Mouse (Mus musculus): Measurements from ENCODE around the gene Hmcn1. TPM values are rescaled to one million over a fixed set of nuclear protein-coding genes. Genes with fewer than 3 reads are reported as not detected.
A peak's percentile ranks its signal among the peaks of the same experiment; 100 is the strongest.

Hmcn1 gene
- total RNA-seq, 4 experiments from 2014 or later = 6.5 to 8.5 (median 6.9) TPM

- no peak for DNase-seq (ENCODE audit: low spot score in 2 of 2)
Measured at GRCm38 (mm10) chr1:150878421-150878820, 114.8 kb downstream of the Hmcn1 start.

- DNase-seq (ENCODE audit: low spot score in 2 of 2) = no peak
Measured at GRCm38 (mm10) chr1:150877920-150878319, 115.3 kb downstream of the Hmcn1 start.

- DNase-seq (ENCODE audit: low spot score in 2 of 2) = no peak
Measured at GRCm38 (mm10) chr1:150874025-150874424, 119.2 kb downstream of the Hmcn1 start.

GRCm38 (mm10) chr1:150873231-150873630, 120.0 kb downstream of the Hmcn1 start:
- peak; percentile 20 to 47 for DNase-seq (ENCODE audit: low spot score in 2 of 2)

- no peak for DNase-seq (ENCODE audit: low spot score in 2 of 2)
Measured at GRCm38 (mm10) chr1:150872105-150872504, 121.1 kb downstream of the Hmcn1 start.

- no peak for DNase-seq (ENCODE audit: low spot score in 2 of 2)
Measured at GRCm38 (mm10) chr1:150869189-150869588, 124.0 kb downstream of the Hmcn1 start.

- no peak for DNase-seq (ENCODE audit: low spot score in 2 of 2)
Measured at GRCm38 (mm10) chr1:150866615-150867014, 126.6 kb downstream of the Hmcn1 start.

GRCm38 (mm10) chr1:150857779-150858178, 135.5 kb downstream of the Hmcn1 start:
- no peak for DNase-seq (ENCODE audit: low spot score in 2 of 2)

- DNase-seq (ENCODE audit: low spot score in 2 of 2) = no peak
Measured at GRCm38 (mm10) chr1:150833448-150833847, 159.8 kb downstream of the Hmcn1 start.

- no peak for DNase-seq (ENCODE audit: low spot score in 2 of 2)
Measured at GRCm38 (mm10) chr1:150829851-150830250, 163.4 kb downstream of the Hmcn1 start.

- no peak for DNase-seq (ENCODE audit: low spot score in 2 of 2)
Measured at GRCm38 (mm10) chr1:150827169-150827568, 166.1 kb downstream of the Hmcn1 start.

GRCm38 (mm10) chr1:150824334-150825005, 168.8 kb downstream of the Hmcn1 start:
- no peak for DNase-seq (ENCODE audit: low spot score in 2 of 2)

- no peak for DNase-seq (ENCODE audit: low spot score in 2 of 2)
Measured at GRCm38 (mm10) chr1:150816035-150816807, 177.0 kb downstream of the Hmcn1 start.

GRCm38 (mm10) chr1:150814917-150815316, 178.3 kb downstream of the Hmcn1 start:
- no peak for DNase-seq (ENCODE audit: low spot score in 2 of 2)

GRCm38 (mm10) chr1:150813381-150813780, 179.9 kb downstream of the Hmcn1 start:
- no peak for DNase-seq (ENCODE audit: low spot score in 2 of 2)

- DNase-seq (ENCODE audit: low spot score in 2 of 2) = no peak
Measured at GRCm38 (mm10) chr1:150806864-150807263, 186.4 kb downstream of the Hmcn1 start.

GRCm38 (mm10) chr1:150805466-150805865, 187.8 kb downstream of the Hmcn1 start:
- no peak for DNase-seq (ENCODE audit: low spot score in 2 of 2)

- no peak for DNase-seq (ENCODE audit: low spot score in 2 of 2)
Measured at GRCm38 (mm10) chr1:150804235-150805099, 188.8 kb downstream of the Hmcn1 start.

- DNase-seq (ENCODE audit: low spot score in 2 of 2) = no peak
Measured at GRCm38 (mm10) chr1:150802642-150803041, 190.6 kb downstream of the Hmcn1 start.

GRCm38 (mm10) chr1:150800611-150801263, 192.5 kb downstream of the Hmcn1 start:
- no peak for DNase-seq (ENCODE audit: low spot score in 2 of 2)

- no peak for DNase-seq (ENCODE audit: low spot score in 2 of 2)
Measured at GRCm38 (mm10) chr1:150798651-150799050, 194.6 kb downstream of the Hmcn1 start.
